ENCODE assay signal across 8 mouse cellular contexts in genomic region chr2:57102091-57102855, GRCm38 (mm10). TPM values are rescaled to one million over a fixed set of nuclear protein-coding genes. Genes with fewer than 3 reads are reported as not detected.
DNase-seq lines count a peak whose midpoint lies in the region; ATAC-seq and TF ChIP-seq lines count a peak whose summit lies in the region.

No protein-coding gene starts in this region.

- H3K9ac ChIP-seq in intestine, postnatal 0 days (ENCODE audit: low read depth, low read length): no peak overlapping the region
- no peak overlapping the region for H3K9ac ChIP-seq in midbrain, embryonic 11.5 days (ENCODE audit: low read length)

- H3K4me3 ChIP-seq in intestine, postnatal 0 days (ENCODE audit: low read depth, low read length): peak overlapping the region; percentile 38
- peak overlapping the region; percentile 33 for H3K4me3 ChIP-seq in midbrain, embryonic 11.5 days (ENCODE audit: low read depth, low read length)

- no peaks in the 10 kb centered on the region for H3K9me3 ChIP-seq in intestine, postnatal 0 days (ENCODE audit: control insufficient read depth)
- H3K9me3 ChIP-seq in midbrain, embryonic 11.5 days (ENCODE audit: control insufficient read depth, low read length): no peaks in the 10 kb centered on the region

- no peaks in the 10 kb centered on the region for H3K36me3 ChIP-seq in intestine, postnatal 0 days (ENCODE audit: control insufficient read depth, insufficient read depth)
- no peaks in the 10 kb centered on the region for H3K36me3 ChIP-seq in midbrain, embryonic 11.5 days (ENCODE audit: control insufficient read depth, insufficient read depth, low read length)

- DNase-seq in cerebellum, adult 11-12 months: no peak
- DNase-seq in adrenal gland, adult 8-10 months: peak; percentile 45
- DNase-seq in gastrocnemius, postnatal 10 days: peak; percentile 12
- DNase-seq in midbrain, embryonic 11.5 days (ENCODE audit: low spot score, missing footprints): peak; percentile 93
- DNase-seq in thymus, postnatal 25 days: no peak
- no peak for DNase-seq in layer of hippocampus, adult 8-10 months (ENCODE audit: low spot score in 2 of 2)

- H3K4me2 ChIP-seq in intestine, postnatal 0 days (replicated peaks; ENCODE audit: low read depth): peak overlapping the region; percentile 57
- H3K4me2 ChIP-seq in midbrain, embryonic 11.5 days: peak overlapping the region; percentile 60

- ATAC-seq in cerebellum, adult (ENCODE audit: insufficient number of reproducible peaks, low FRiP score, low TSS enrichment): peak; percentile 63
- ATAC-seq in intestine, postnatal 0 days: 0 out of 2 replicates have a peak, but pooled peaks have one; percentile 36
- ATAC-seq in midbrain, embryonic 11.5 days (ENCODE audit: low FRiP score): peak; percentile 64

- no peaks in the 10 kb centered on the region for H3K4me1 ChIP-seq in intestine, postnatal 0 days (replicated peaks; ENCODE audit: control insufficient read depth, insufficient read depth, low read length)
- peaks cover 8% of the 10 kb centered on the region for H3K4me1 ChIP-seq in midbrain, embryonic 11.5 days (ENCODE audit: control insufficient read depth, insufficient read depth, low read length)

- H3K27ac ChIP-seq in intestine, postnatal 0 days (ENCODE audit: low read depth, low read length): no peak overlapping the region
- no peak overlapping the region for H3K27ac ChIP-seq in midbrain, embryonic 11.5 days (ENCODE audit: low read depth, low read length)

- no peak for TF ChIP-seq CTCF in intestine, postnatal 0 days (IDR thresholded peaks at IDR 0.05; ENCODE audit: low read depth)

- WGBS in intestine, postnatal 0 days: 2% methylated on average over 43 of the region's 51 CpGs
- WGBS in midbrain, embryonic 11.5 days: under 1% methylated on average over 51 of the region's 51 CpGs

- peaks cover 74% of the 10 kb centered on the region for H3K27me3 ChIP-seq in intestine, postnatal 0 days (replicated peaks; ENCODE audit: control insufficient read depth, insufficient read depth, low read length)
- H3K27me3 ChIP-seq in midbrain, embryonic 11.5 days (ENCODE audit: control insufficient read depth, insufficient read depth, low read length): peaks cover 71% of the 10 kb centered on the region

RNA-seq across cellular contexts. Expression of gene Nr4a2, which starts 21.5 kb away (rescaled TPM):
- 10 to 100 TPM in 1 of 4 experiments, 1 to 10 TPM in 3; 6.8 to 29.7 (median 8.4) TPM for total RNA-seq in adrenal gland, adult 8-10 months (2022)
- total RNA-seq in gastrocnemius, postnatal 10 days (2021): 1 to 10 TPM; 1.8 to 2.3 TPM
- 1.3 and 1.7 TPM in 2 replicates for polyA plus RNA-seq in intestine, postnatal 0 days (2015; fragmentation: Nextera tagmentation; extraction: Ambion mirVana)
- polyA plus RNA-seq in midbrain, embryonic 11.5 days (2014; fragmentation: Nextera tagmentation; extraction: Ambion mirVana): 16.9 and 17.4 TPM in 2 replicates
- total RNA-seq in layer of hippocampus, adult 8-10 months (2022): 10 to 100 TPM; 42.0 to 77.6 (median 58.6) TPM

Comparison
In these comparisons a context has a peak if more than half of its experiments do, and no peak if none do; other contexts are left out.
1. DNase-seq: peak in adrenal gland, adult 8-10 months (single experiment), gastrocnemius, postnatal 10 days (single experiment) and midbrain, embryonic 11.5 days (single experiment); none in cerebellum, adult 11-12 months (single experiment), thymus, postnatal 25 days (single experiment) and layer of hippocampus, adult 8-10 months (0 of 2).
2. Peak in every context shown above with its lines, with median percentiles within 50 percentile points of each other: ATAC-seq.